Mouse (Mus musculus) megakaryocyte progenitor cell, adult 5-6 weeks (primary cell): ENCODE data around the gene Selplg. TPM values are rescaled to one million over a fixed set of nuclear protein-coding genes. Genes with fewer than 3 reads are reported as not detected.
"Not testable (repeated sequence)": the region's sequence is repeated elsewhere in the genome, so short reads cannot be mapped to it uniquely, and the experiment has no call there.

ENCODE experiments used
- ATAC-seq: replicated peaks from 2 replicates; pipeline ENCODE4 v1.8.0; 2016; ENCODE audit warnings: mild to moderate bottlenecking, moderate TSS enrichment, inconsistent platforms; ENCODE audit not compliant: poor library complexity
- total RNA-seq, 2 experiments: library from RNA; stranded (forward) in 1 of 2; stranded (reverse) in 1 of 2; fragments of 157-497, 149-512 nt in 1 of 2; fragments of 200-1000 nt in 1 of 2; gene quantifications; 2 replicates each; pipeline versions ENCODE4 v1.2.3 to v1.2.4; 2015 to 2017

The Selplg gene
- total RNA-seq, 2 experiments from 2014 or later, result 99.0 to 244 TPM

DNA sequence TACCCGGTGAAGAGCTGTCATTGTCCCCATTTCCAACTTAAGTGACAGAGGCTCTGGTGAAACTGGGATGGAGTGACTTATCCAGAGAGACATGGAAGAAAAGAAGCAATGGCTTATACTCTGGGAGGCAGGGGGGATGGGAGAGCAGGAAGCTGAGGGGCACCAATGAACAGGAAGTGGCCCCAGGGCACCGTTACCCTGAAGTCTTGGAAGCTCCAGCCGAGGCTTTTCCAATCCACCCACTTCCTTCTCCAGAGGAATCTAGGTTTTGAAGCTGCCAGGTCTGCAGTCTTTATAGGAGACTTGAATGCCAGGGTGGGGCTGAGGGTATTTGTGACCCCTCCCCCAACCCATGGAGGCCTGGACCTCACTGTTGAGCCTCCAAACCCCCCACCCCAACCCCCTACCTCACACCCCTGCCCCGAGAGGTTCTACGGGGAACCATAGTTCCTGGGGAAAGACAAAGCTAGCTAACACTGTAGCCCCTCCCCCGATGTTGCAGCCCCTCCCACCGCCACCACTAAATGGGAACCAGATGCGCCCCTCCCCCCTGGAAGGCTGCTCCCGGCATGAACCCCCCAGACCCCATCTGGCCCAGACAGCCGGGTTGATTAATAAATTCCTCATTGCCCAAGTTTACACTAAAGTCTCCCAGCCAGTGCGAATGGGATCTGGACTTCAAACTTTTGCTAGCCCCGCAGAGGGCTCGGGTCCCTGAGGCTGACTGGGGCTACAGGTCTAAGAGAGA, 35.9 kb downstream of the Selplg start:
- ATAC-seq, result no peak

DNA sequence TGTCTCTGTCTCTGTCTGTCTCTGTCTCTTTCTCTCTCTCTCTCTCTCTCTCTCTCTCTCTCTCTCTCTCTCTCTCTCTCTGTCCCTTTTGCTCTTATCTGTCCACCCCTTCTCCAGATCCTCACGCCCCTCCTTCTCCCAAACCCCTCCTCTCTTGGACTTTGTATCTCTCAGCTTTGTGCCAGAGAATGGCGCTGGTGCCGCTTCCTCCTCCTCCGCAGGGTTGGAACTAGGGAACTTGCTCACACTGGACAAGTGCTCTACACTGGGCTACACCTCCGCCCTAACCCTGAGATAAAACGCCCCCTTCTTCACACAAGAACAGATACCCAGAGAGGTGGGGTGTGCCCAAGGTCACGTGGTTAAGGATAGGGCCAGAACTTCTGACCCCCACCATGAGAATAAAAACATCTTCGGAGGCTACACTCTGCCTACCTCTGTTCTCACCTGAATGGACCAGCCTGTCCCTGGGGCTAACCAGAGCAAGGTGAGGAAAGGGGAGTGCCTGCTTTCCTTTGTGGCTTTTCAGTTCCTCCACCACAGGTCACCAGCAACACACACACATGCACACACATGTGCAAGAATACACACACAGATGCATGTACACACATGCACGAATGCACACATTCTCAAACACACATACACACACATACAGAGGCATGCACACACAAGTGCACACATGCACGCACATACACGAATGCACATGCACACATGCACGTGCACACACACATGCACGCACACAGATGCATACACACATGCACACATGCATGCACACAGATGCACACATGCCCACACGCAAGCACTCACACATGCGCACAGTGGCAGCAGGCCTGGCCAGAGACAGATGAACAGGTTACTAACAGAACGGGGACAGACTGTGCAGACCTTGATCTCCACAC, 41.0 kb downstream of the Selplg start:
- ATAC-seq, result no peak

DNA sequence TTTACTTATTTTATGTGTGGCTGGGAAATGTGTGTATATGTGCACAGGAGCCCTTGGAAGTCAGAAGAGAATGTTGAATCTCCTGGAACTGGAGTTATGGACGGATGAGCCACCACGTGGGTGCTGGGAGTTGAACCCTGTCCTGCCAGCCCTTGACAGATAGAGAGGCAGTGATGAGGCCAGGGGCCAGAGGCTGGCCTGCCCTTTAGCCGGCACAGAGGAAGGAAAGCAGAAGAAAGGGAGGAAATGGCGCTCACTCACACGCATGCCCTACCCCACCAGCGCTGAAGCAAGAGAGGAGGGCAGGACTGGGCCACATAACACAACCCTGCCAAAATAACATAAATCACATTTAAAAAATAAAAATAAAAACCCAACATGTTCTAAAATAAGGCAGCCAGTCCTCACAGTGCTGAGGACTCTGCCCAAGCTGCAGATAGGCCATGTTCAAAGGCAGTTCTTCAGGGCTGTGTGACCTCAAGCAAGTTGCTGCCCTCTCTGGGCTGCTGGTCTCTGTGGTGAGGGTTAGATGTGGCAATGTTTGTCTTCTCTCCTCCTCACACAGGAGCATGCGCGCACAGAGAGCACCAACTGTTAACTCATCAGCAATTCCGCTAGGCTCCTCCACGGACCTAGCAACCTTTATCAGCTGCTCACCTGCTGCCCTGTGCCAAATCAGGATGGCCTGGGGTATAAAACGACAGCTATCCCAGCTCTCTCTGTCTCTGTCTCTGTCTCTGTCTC, 41.8 kb downstream of the Selplg start:
- peak; percentile 28 for ATAC-seq

DNA sequence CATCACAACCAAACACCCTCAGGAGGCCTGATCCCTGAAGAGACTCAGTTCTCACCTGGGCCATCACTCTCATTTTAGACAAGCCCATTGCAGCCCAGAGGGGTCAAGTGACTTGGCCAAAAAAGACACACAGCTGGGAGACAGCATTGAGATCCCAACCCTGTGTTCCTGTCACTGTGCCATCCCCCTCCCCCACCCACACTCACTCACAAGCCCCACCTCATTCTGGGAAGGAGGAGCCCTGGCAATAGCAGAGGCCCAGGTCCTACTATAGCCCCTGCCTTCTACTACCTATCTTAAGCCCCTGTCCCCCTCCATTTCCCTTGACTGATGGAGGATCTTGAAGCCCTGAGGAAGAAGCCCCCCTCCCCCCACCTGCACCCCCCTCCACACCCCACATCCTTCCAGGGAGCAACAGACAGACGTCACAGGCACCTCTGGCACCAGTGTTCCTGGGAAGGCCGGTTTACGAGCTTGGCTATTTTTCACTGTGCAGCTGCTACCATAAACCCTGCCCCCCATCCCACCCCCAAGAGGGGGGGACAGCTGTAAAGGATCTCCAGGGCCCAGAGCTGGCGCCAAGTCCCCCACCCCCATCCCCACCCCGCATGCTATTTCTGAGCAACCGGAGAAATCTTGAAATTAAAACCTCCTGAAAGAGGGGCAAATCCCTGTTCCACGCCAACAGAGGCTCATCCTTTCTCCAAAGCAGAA, 43.2 kb downstream of the Selplg start:
- ATAC-seq, result no peak

DNA sequence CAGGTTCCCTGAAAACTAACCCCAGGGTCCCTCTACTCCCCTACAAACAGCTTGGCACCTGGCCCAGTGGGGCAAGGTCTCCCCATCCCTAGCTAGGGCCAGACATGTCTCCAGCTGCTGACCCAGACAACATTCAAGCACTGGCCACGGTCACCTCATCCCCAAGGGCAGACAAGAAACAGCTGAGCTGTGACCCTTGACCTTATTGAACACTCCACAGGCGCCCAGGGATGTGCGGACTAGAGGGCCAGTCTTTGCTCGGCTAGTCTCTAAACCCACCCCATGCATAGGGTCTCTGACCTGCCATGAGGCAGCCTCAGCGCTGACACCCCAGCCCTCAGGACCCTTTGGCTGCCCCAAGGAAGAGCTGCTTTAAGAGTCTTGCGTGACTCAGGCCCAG, 43.8 kb downstream of the Selplg start:
- no peak for ATAC-seq

DNA sequence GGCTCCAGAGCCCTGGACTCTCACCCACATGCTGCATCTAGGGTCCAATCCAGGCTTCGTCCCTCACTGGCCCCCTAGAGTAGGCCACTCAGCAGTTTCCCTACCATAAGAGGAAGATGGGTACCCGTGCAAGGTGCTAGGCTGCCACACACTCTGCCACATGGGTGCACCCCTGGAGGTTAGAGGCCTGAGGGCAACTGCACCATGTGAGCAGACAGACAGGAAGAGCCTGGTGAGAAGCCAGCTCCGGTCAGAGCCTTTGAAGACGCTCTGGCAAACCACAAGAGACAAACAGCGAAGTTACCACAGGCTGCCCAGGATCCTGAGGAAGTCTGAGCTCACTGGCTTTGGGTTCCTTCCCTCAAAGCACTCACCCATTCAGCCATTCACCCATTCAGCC, 45.5 kb downstream of the Selplg start:
- ATAC-seq, result peak; percentile 87

DNA sequence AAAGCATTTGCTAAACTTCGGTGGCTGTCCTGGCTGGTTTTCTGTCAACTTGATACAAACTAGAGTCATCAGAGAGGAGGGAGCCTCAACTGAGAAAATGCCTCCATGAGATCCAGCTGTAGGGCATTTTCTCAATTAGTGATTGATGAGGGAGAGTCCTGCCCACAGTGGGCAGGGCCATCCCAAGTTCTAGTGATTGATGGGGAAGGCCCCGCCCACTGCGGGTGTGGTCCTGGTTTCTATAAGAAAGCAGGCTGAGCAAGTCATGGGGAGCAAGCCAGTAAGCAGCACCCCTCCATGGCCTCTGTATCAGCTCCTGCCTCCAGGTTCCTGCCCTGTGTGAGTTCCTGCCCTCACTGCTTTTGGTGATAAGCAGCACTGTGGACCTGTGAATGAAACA, 48.3 kb downstream of the Selplg start:
- ATAC-seq, result not testable (repeated sequence)

DNA sequence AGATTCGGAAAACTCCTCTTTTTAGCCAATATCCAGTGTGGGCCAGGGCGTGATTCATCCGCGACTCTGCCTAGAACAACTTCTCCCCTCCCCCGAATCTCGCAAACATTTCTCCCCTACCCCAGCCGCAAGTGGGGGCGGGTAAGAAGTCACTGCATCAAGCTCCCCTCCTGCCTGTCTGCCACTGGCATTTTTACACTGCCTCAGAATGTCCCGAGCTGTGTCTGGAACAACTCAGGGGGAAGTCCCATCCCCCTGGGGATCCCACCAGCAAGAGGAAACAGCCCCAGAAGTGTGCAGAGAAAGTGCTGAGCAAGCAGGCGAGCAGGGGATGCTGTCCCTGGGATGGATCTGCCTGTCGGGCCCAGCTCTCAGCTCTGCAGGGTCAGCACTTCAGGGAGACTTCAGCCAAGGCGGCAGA, 48.9 kb downstream of the Selplg start:
- ATAC-seq, result no peak

DNA sequence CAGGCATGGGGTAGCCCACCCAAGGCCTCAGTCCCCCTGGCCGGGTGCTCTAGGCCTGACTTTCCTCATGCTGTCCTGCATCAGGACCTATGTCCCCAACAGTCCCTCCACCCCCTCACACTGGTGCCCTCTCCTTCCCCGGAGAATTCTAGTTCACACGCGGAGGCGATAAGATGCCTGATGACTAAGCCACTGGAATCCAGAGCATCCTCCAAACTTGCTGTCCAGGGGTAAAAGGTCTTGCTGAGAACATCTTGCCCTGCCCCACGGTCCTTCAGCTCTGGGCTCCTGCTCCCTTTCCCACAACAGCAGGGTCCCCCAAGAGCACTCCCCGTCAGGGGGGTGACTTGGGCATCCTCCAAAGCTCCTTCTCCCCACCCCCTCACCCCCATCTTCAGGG, 49.8 kb downstream of the Selplg start:
- no peak for ATAC-seq

DNA sequence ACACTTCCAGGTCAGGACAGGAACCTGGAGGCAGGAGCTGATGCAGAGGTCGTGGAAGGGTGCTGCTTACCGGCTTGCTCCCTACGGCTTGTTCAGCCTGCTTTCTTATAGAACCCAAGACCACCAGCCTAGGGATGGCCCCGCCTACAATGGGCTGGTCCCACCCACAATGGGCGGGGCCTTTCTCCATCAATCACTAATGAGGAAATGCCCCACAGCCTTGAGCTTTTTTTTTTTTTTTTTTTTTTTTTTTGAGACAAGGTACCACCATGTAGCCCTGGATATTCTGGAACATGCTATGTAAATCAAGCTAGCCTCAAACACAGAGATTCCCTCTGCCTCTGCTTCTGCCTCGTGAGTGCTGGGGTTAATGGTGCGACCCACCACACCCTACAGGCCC, 50.6 kb downstream of the Selplg start:
- ATAC-seq, result no peak

DNA sequence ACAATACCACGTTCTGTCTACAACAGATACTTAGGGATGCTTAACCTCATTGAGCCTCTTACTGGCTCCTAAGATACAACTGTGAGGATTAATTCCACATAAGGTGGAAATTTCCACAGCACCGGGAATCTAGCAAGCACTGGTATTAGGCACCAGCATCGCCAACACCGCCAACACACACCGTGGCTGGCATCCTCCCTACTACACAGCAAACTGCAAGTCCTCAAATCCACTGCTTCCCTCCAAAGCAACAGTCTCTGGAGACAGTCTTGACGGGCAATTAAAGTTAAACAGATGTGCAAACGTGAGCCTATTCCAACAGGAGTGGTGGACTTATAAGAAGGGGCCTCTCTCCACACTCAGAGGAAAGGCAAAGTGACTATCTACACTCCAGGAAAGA, 51.2 kb downstream of the Selplg start:
- no peak for ATAC-seq

DNA sequence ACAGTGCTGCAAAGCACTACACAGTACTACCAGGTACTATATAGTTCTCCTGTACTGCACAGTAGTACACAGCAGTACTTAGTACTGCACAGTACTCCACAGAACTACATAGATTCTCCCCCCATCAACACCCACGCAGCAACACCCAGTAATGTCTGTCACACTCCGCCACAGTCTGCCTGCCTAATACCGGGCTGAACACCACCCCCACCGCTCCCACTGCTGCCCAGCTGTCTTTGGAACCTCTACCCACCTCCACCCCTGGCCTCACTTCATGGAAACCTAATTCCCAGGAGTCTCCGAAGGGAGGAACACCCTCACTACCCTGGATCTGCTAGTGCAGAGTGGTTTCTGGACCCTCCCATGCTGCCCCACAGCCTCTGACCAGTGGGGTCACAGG, 51.7 kb downstream of the Selplg start:
- ATAC-seq, result no peak

DNA sequence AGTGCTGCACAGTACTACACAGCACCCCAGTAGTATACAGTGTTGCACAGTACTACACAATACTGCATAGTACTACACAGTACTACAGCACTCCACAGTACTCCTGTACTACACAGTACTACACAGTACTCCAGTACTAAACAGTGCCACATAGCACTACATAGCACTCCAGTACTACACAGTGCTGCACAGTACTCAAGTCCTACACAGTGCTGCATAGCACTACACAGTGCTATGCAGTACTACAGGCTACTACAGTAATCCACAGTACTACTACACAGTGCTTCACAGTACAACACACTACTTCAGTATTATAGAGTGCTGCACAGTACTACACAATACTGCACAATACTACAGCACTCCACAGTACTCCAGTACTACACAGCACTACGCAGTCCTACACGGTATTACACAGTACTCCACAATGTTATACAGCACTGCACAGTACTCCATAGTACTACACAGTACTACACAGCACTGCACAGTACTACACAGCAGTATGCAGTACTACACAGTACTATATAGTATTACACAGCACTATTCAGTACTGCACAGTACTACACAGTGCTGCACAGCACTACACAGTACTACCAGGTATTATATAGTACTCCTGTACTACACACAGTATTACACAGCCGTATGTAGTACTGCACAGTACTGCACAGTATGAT, 52.2 kb downstream of the Selplg start:
- ATAC-seq, result no peak

DNA sequence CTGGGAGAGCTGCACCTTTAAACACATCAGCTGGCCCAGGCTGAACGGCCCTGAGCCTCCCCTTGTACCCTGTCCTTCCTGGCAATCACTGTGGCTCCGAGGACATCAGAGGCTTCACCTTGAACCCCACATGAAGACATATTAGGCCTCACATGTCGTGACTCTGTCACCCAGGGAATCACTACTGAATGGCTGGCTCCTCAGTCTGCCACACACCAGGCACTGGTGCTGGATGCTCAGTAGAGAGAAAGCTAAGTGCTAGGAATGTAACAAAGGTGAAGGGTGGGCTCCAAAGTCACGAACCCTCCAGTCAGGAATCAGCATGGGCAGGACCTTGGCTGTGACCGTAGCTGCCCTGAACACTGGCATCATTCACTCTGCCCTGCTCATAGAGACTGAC, 52.9 kb downstream of the Selplg start:
- ATAC-seq, result no peak

DNA sequence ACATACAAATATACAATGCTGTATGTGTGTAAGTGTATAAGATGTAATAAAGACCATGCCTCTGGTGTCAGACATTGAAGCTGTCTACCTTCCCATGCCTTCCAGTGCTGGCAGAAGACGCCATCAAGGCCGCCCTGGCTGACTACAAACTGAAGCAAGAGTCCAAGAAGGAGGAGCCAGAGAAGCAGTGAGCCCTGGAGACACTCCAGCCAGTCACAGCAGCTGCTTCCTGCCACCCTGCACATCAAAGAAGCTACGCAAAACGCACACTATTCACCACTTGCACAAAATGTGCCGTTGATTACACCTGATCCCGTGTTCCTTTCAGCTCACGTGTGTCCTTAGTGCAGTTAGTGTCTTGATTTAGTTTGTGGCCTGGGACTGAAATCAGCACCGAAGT, 54.7 kb downstream of the Selplg start:
- not testable (repeated sequence) for ATAC-seq

DNA sequence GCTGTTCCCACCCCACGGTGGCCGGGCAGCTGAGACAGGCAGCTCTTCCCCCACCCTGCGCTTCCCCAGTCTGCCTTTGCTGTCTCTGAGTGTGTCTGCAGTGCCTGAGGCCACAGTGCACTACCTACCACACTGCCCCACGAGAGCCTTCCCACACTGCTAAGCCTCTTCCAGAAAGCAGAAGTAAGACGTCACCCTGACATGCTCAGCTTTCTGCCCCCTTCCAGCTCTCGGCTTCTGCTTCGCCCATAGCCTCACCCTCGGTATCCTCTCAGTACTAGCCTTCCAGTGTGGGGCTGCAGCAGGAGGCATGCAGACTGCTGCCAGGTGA, 55.6 kb downstream of the Selplg start:
- ATAC-seq, result peak; percentile 51

DNA sequence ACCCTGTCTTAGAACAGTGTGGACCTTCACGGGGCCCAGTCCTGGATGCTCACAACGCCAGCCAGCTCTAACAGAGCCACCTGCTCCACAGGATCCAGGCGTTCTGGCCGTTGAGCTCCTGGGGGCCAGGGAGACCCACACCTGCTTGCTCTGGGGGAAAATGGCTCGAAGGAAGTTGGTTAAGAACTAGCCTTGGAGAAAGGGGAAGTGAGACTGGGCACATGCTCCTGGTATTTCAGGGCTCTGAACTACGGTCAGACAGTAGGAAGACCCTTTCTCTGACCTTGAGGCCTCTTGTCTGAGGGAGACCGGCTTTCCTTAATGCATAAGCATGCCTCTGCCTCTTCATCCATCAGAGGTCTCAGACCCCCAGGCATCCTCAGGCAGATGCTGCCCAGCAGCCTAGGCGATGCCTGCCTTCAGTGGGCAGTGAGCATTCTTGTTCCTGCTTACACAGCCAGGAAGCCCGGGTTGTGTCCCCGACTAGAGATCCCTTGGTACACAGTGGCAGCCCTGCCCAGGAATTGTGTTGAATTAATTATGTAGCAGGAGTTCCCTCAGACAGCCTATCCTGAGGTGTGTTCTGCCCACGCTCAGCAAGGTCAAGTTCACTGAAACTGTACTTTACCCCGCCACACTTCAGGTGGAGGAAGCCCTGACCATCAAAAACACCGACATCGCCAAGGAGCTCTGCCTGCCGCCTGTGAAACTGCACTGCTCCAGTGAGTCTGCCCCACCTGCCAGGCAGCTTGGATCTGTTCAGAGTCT, 56.1 kb downstream of the Selplg start:
- ATAC-seq, result peak; percentile 6; the same call in 1 of the 2 replicates

DNA sequence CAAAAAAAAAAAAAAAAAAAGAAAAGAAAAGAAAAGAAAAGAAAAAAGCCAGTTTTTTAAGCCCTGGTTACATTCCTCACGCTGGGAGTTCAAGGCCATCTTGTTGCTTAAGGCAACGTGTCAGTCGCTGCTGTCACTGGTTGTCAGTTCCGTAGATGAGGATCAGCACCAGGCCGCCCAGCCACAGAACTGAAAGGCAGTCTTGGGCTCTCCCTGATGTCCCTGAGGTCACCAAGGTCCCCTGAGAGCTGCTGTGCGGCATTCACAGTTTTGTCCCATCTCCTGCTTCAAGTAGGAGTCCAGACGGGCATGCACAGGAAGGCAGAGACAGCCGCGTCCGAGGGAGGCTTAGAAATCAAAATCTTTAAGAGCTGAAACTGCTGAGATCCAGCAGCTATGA, 56.9 kb downstream of the Selplg start:
- ATAC-seq, result no peak

DNA sequence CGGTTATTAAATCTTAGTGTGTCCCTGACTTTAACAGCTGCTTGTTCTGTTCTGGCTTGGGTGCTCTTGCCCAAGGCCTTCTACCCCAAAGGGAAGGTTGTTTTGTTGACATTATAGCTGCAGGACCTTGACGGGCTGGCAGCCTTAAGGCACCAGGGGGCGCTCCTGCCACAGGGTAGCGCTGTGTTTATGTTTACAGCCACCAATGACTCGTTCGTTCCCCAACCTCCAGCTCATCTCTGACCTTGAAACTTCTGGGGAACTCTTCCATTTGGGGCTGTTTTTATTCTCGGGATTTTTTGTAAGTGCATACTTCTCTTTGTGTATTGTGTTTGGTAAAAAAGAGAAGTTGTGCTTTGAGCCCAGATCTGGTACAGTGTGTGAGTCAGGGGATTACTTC, 58.8 kb downstream of the Selplg start:
- ATAC-seq, result peak; percentile 56
